Mouse (Mus musculus): ENCODE measurements at regions not wholly inside any gene's neighbourhood (a gene's known extent, or its start where the extent isn't known, plus 50 kb on each side); places are given as distances from the start of the nearest gene placed in this dataset.

GRCm38 (mm10) chr10:118737064-118737463, 132.9 kb downstream of the Dyrk2 start:
- Histone ChIP-seq H3K36me3 (replicated peaks in 1 of 2; ENCODE audit: control insufficient read depth in 1 of 2, insufficient read depth in 1 of 2, low read length in 1 of 2) (no peaks in the 10 kb centered on the region), H3K9ac (ENCODE audit: insufficient read depth, low read depth) (no peak overlapping the region), H3K79me2 (replicated peaks; ENCODE audit: control insufficient read depth, extremely low read depth, insufficient read depth, poor library complexity, severe bottlenecking) (no peaks in the 10 kb centered on the region), H3K4me1 (ENCODE audit: control insufficient read depth in 1 of 2, insufficient read depth in 2 of 2) (peaks cover 0 to 6% of the 10 kb centered on the region in 2 experiments; a peak in 2 of 4 replicates), H3K27ac (ENCODE audit: insufficient read depth, low read depth) (no peak overlapping the region), H3K4me2 (ENCODE audit: insufficient read depth, low read depth, poor library complexity, severe bottlenecking) (no peak overlapping the region), H3K27me3 (replicated peaks) (no peaks in the 10 kb centered on the region), H3K9me3 (replicated peaks; ENCODE audit: low read length) (peaks cover 2% of the 10 kb centered on the region), H3K4me3 (replicated peaks in 1 of 3; ENCODE audit: low read depth in 2 of 3, low read length in 2 of 3, poor library complexity in 1 of 3) (no peak overlapping the region)
- dilution Hi-C loops (cut with MboI; ENCODE audit: extremely low pct_ligation_motif_present, extremely low pct_unique_long_range_greater_than_20kb, low sequenced_read_pairs) (no loop called here), in situ Hi-C loops (cut with MboI; ENCODE audit: low pct_ligation_motif_present, low pct_unique_long_range_greater_than_20kb, low sequenced_read_pairs) (no loop called here)
- no peak for DNase-seq (ENCODE audit: extremely low read depth)
- no peak for TF ChIP-seq TBP (conservative IDR thresholded peaks at IDR 0.05; ENCODE audit: low read depth, low read length)
- no peak for TF ChIP-seq USF2 (conservative IDR thresholded peaks at IDR 0.05; ENCODE audit: low read depth, low read length)
- TF ChIP-seq MAX (IDR thresholded peaks at IDR 0.05; ENCODE audit: low read length): no peak
- no peak for TF ChIP-seq ELF1 (IDR thresholded peaks at IDR 0.05; ENCODE audit: low read depth, low read length)
- TF ChIP-seq ZKSCAN1 (IDR thresholded peaks at IDR 0.05; ENCODE audit: borderline replicate concordance, low read depth, low read length): no peak
- TF ChIP-seq RAD21 (IDR thresholded peaks at IDR 0.05; ENCODE audit: low read depth, low read length): no peak
- no peak for TF ChIP-seq CHD2 (IDR thresholded peaks at IDR 0.05; ENCODE audit: low read length)
- TF ChIP-seq CHD1 (IDR thresholded peaks at IDR 0.05; ENCODE audit: low read depth, low read length): no peak
- TF ChIP-seq MAFK (IDR thresholded peaks at IDR 0.05; ENCODE audit: insufficient replicate concordance, low read length): no peak
- no peak for TF ChIP-seq POLR2A (IDR thresholded peaks at IDR 0.05; ENCODE audit: low read depth, low read length)

GRCm38 (mm10) chr10:118739849-118740481, 130.0 kb downstream of the Dyrk2 start:
- Histone ChIP-seq H3K4me1 (ENCODE audit: control insufficient read depth in 1 of 2, insufficient read depth in 2 of 2) (peaks cover 0 to 20% of the 10 kb centered on the region in 2 experiments; a peak in 2 of 4 replicates), H3K27ac (ENCODE audit: insufficient read depth, low read depth) (no peak overlapping the region), H3K4me3 (replicated peaks in 1 of 3; ENCODE audit: low read depth in 2 of 3, low read length in 2 of 3, poor library complexity in 1 of 3) (no peak overlapping the region), H3K9me3 (replicated peaks; ENCODE audit: low read length) (peaks cover 2% of the 10 kb centered on the region), H3K4me2 (ENCODE audit: insufficient read depth, low read depth, poor library complexity, severe bottlenecking) (no peak overlapping the region), H3K36me3 (replicated peaks in 1 of 2; ENCODE audit: control insufficient read depth in 1 of 2, insufficient read depth in 1 of 2, low read length in 1 of 2) (no peaks in the 10 kb centered on the region), H3K9ac (ENCODE audit: insufficient read depth, low read depth) (no peak overlapping the region), H3K27me3 (replicated peaks) (no peaks in the 10 kb centered on the region), H3K79me2 (replicated peaks; ENCODE audit: control insufficient read depth, extremely low read depth, insufficient read depth, poor library complexity, severe bottlenecking) (no peaks in the 10 kb centered on the region)
- TF ChIP-seq GABPA (IDR thresholded peaks at IDR 0.05; ENCODE audit: insufficient replicate concordance, low read depth, low read length): no peak
- no peak for TF ChIP-seq NRF1 (IDR thresholded peaks at IDR 0.05; ENCODE audit: low read depth, low read length)
- no peak for TF ChIP-seq UBTF (IDR thresholded peaks at IDR 0.05; ENCODE audit: low read depth, low read length)
- TF ChIP-seq RAD21 (IDR thresholded peaks at IDR 0.05; ENCODE audit: low read depth, low read length): no peak
- no peak for TF ChIP-seq ZC3H11A (IDR thresholded peaks at IDR 0.05; ENCODE audit: low read depth, low read length)
- TF ChIP-seq NELFE (IDR thresholded peaks at IDR 0.05; ENCODE audit: low read depth, low read length): no peak
- no peak for TF ChIP-seq SMC3 (IDR thresholded peaks at IDR 0.05; ENCODE audit: low read depth, low read length)
- TF ChIP-seq JUN (IDR thresholded peaks at IDR 0.05; ENCODE audit: insufficient read depth, low read depth, low read length): no peak
- TF ChIP-seq KAT2A (IDR thresholded peaks at IDR 0.05; ENCODE audit: insufficient replicate concordance, low read length): no peak
- no peak for TF ChIP-seq MAZ (IDR thresholded peaks at IDR 0.05; ENCODE audit: low read depth, low read length)
- no peak for TF ChIP-seq USF1 (IDR thresholded peaks at IDR 0.05; ENCODE audit: low read depth, low read length)
- TF ChIP-seq ZMIZ1 (IDR thresholded peaks at IDR 0.05; ENCODE audit: low read depth, low read length): no peak
- no peak for TF ChIP-seq POLR2AphosphoS2 (IDR thresholded peaks at IDR 0.05; ENCODE audit: low read depth, low read length)
- TF ChIP-seq ZKSCAN1 (IDR thresholded peaks at IDR 0.05; ENCODE audit: borderline replicate concordance, low read depth, low read length): no peak
- TF ChIP-seq IRF4 (IDR thresholded peaks at IDR 0.05; ENCODE audit: low read depth, low read length): no peak
- no peak for TF ChIP-seq MYC (IDR thresholded peaks at IDR 0.05; ENCODE audit: low read depth, low read length)
- no peak for TF ChIP-seq ELF1 (IDR thresholded peaks at IDR 0.05; ENCODE audit: low read depth, low read length)
- no peak for TF ChIP-seq USF2 (conservative IDR thresholded peaks at IDR 0.05; ENCODE audit: low read depth, low read length)
- no peak for TF ChIP-seq TCF12 (IDR thresholded peaks at IDR 0.05; ENCODE audit: low read depth, low read length)
- TF ChIP-seq CTCF (conservative IDR thresholded peaks at IDR 0.05 in 1 of 2, IDR thresholded peaks at IDR 0.05 in 1 of 2; ENCODE audit: low read depth in 2 of 2, low read length in 2 of 2): no peak
- DNase-seq (ENCODE audit: extremely low read depth): no peak
- in situ Hi-C loops (cut with MboI; ENCODE audit: low pct_ligation_motif_present, low pct_unique_long_range_greater_than_20kb, low sequenced_read_pairs) (no loop called here), dilution Hi-C loops (cut with MboI; ENCODE audit: extremely low pct_ligation_motif_present, extremely low pct_unique_long_range_greater_than_20kb, low sequenced_read_pairs) (no loop called here)
